ENCODE assay signal across 8 mouse cellular contexts in the genomic region with DNA sequence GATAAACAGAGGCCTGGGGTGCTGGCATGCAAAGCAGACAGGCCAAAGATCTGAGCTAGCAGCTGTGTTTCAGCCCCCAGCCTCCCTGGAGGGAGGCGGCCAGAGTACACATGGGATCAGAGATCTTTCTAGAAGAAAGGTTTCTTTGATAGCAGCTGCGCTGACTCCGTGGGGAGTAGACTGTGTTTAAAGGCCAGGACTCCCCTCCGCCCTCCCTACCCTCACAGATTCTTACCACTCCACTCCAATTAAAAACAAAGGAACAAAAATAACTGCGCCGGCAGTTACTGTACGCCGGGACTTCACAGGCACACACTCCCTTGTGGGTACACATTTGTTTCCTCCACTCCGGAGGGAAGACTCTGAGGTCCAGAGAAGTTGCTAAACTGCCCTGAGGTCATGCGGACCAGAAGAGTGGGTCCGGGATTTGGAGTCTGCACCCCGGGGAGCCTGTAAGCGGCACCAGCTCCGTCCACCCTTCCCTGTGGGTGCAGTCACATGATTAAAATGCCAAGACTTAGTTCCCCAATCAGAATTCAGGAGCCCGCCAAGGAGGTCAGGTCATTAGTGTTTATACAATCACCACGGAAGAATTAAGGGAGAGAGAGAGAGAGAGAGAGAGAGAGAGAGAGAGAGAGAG.
DNase-seq lines count a peak whose midpoint lies in the region; ATAC-seq and TF ChIP-seq lines count a peak whose summit lies in the region.

No protein-coding gene starts in this region.

- TF ChIP-seq EP300 in liver, embryonic 14.5 days (IDR thresholded peaks at IDR 0.05; ENCODE audit: low read depth) = no peak

- no peaks in the 10 kb centered on the region for H3K9me3 ChIP-seq in forebrain, embryonic 12.5 days
- no peaks in the 10 kb centered on the region for H3K9me3 ChIP-seq in hindbrain, embryonic 15.5 days
- no peaks in the 10 kb centered on the region for H3K9me3 ChIP-seq in liver, embryonic 14.5 days (ENCODE audit: control insufficient read depth, low read length)
- no peaks in the 10 kb centered on the region for H3K9me3 ChIP-seq in neural tube, embryonic 15.5 days (replicated peaks)

- peak; percentile 22; the same call in 1 of the 2 replicates for ATAC-seq in forebrain, embryonic 12.5 days (ENCODE audit: low FRiP score)
- ATAC-seq in hindbrain, embryonic 15.5 days (ENCODE audit: low FRiP score, low read depth) = peak; percentile 9; the same call in 1 of the 2 replicates
- no peak for ATAC-seq in liver, embryonic 14.5 days (ENCODE audit: insufficient read depth)
- ATAC-seq in neural tube, embryonic 15.5 days (ENCODE audit: low FRiP score) = no peak

- H3K4me3 ChIP-seq in forebrain, embryonic 12.5 days (replicated peaks) = peak overlapping the region; percentile 21; the same call in 1 of the 2 replicates
- H3K4me3 ChIP-seq in hindbrain, embryonic 15.5 days = peak overlapping the region; percentile 23
- H3K4me3 ChIP-seq in liver, embryonic 14.5 days (ENCODE audit: insufficient read depth in 1 of 2, low read depth in 2 of 2, low read length in 2 of 2) = 0 out of 4 replicates have a peak overlapping the region, but pooled peaks of 1 of the 2 experiments have one; percentile 1
- H3K4me3 ChIP-seq in neural tube, embryonic 15.5 days (replicated peaks) = peak overlapping the region; percentile 21

- H3K9ac ChIP-seq in forebrain, embryonic 12.5 days = 0 out of 2 replicates have a peak overlapping the region, but pooled peaks have one; percentile 12
- peak overlapping the region; percentile 17; the same call in 1 of the 2 replicates for H3K9ac ChIP-seq in hindbrain, embryonic 15.5 days
- H3K9ac ChIP-seq in liver, embryonic 14.5 days (replicated peaks) = no peak overlapping the region
- H3K9ac ChIP-seq in neural tube, embryonic 15.5 days (replicated peaks) = no peak overlapping the region

- peak; percentile 31 for DNase-seq in layer of hippocampus, adult 9-11 months
- no peak for DNase-seq in layer of hippocampus, postnatal 36 days
- no peak for DNase-seq in liver, embryonic 14.5 days (ENCODE audit: low read depth in 3 of 3, low spot score in 3 of 3)
- DNase-seq in layer of hippocampus, adult 8-10 months (ENCODE audit: low spot score in 2 of 2) = no peak
- no peak for DNase-seq in cerebellum, postnatal 25 days

- no peaks in the 10 kb centered on the region for H3K27me3 ChIP-seq in forebrain, embryonic 12.5 days
- no peaks in the 10 kb centered on the region for H3K27me3 ChIP-seq in hindbrain, embryonic 15.5 days
- no peaks in the 10 kb centered on the region; the same call in 1 of the 2 replicates for H3K27me3 ChIP-seq in liver, embryonic 14.5 days (ENCODE audit: control insufficient read depth, insufficient read depth, low read length)
- no peaks in the 10 kb centered on the region for H3K27me3 ChIP-seq in neural tube, embryonic 15.5 days (replicated peaks)

- H3K4me1 ChIP-seq in forebrain, embryonic 12.5 days = peaks cover 61% of the 10 kb centered on the region
- H3K4me1 ChIP-seq in hindbrain, embryonic 15.5 days (replicated peaks) = peaks cover 35% of the 10 kb centered on the region
- no peaks in the 10 kb centered on the region for H3K4me1 ChIP-seq in liver, embryonic 14.5 days (replicated peaks; ENCODE audit: control insufficient read depth in 2 of 2, insufficient read depth in 2 of 2, low read length in 1 of 2)
- peaks cover 43% of the 10 kb centered on the region for H3K4me1 ChIP-seq in neural tube, embryonic 15.5 days

- no peak for TF ChIP-seq CTCF in liver, embryonic 14.5 days (IDR thresholded peaks at IDR 0.05; ENCODE audit: low read depth)

- under 1% methylated on average over 16 of the region's 16 CpGs for WGBS in forebrain, embryonic 12.5 days
- WGBS in hindbrain, embryonic 15.5 days = 4% methylated on average over 16 of the region's 16 CpGs
- WGBS in liver, embryonic 14.5 days (ENCODE audit: insufficient replicate concordance) = 3% methylated on average over 16 of the region's 16 CpGs
- 4% methylated on average over 16 of the region's 16 CpGs for WGBS in neural tube, embryonic 15.5 days

- peak overlapping the region; percentile 48 for H3K4me2 ChIP-seq in forebrain, embryonic 12.5 days
- H3K4me2 ChIP-seq in hindbrain, embryonic 15.5 days = peak overlapping the region; percentile 53
- H3K4me2 ChIP-seq in liver, embryonic 14.5 days (ENCODE audit: low read depth) = peak overlapping the region; percentile 49
- peak overlapping the region; percentile 53 for H3K4me2 ChIP-seq in neural tube, embryonic 15.5 days

- H3K27ac ChIP-seq in forebrain, embryonic 12.5 days = peak overlapping the region; percentile 89
- H3K27ac ChIP-seq in hindbrain, embryonic 15.5 days (replicated peaks) = peak overlapping the region; percentile 69
- no peak overlapping the region for H3K27ac ChIP-seq in liver, embryonic 14.5 days
- H3K27ac ChIP-seq in neural tube, embryonic 15.5 days (replicated peaks) = peak overlapping the region; percentile 66; the same call in 1 of the 2 replicates

- H3K36me3 ChIP-seq in forebrain, embryonic 12.5 days (replicated peaks) = no peaks in the 10 kb centered on the region
- H3K36me3 ChIP-seq in hindbrain, embryonic 15.5 days = no peaks in the 10 kb centered on the region
- no peaks in the 10 kb centered on the region for H3K36me3 ChIP-seq in liver, embryonic 14.5 days (replicated peaks; ENCODE audit: control insufficient read depth, insufficient read depth, low read depth)
- no peaks in the 10 kb centered on the region for H3K36me3 ChIP-seq in neural tube, embryonic 15.5 days

Comparison
In these comparisons a context has a peak if more than half of its experiments do, and no peak if none do; other contexts are left out.
1. ATAC-seq: peak in forebrain, embryonic 12.5 days (single experiment) and hindbrain, embryonic 15.5 days (single experiment); none in liver, embryonic 14.5 days (single experiment) and neural tube, embryonic 15.5 days (single experiment).
2. H3K9ac ChIP-seq: peak in forebrain, embryonic 12.5 days (single experiment) and hindbrain, embryonic 15.5 days (single experiment); none in liver, embryonic 14.5 days (single experiment) and neural tube, embryonic 15.5 days (single experiment).
3. Peak in every context shown above with its lines, with median percentiles within 50 percentile points of each other: H3K4me2 ChIP-seq.